Mouse (Mus musculus) olfactory bulb, adult 2 months (tissue): ENCODE measurements around the gene Smad9.

Source experiments
- CTCF ChIP-seq: fragments of 200-500 bp; IDR thresholded peaks from 2 replicates; pipeline ENCODE4 v1.5.1; 2012; ENCODE audit warnings: low read depth, mild to moderate bottlenecking, low read length, moderate library complexity; ENCODE audit not compliant: insufficient read depth
- POLR2A ChIP-seq: fragments of 200-500 bp; IDR thresholded peaks from 2 replicates; pipeline ENCODE4 v1.6.1; 2012; ENCODE audit warnings: mild to moderate bottlenecking, low read depth, low read length, moderate library complexity; ENCODE audit not compliant: insufficient read depth

DNA sequence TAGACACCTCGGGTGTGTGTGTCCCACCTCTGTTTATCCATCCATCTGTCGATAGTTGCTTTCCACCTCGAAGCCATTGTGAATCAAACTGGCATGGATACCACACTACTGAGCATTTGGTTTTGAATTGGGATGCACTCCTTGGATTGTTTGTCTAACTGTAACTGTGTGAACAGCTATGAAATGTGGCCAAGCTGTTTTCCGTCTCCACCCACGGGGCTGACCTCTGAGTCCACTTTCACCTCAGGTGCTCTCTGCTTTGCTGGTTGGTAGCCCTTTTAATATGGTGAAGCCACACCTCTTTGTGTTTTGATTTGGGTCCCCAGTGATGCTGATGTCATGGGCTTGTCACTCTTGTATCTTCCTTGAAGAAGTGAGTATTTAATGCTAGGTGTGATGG, 11.4 kb downstream of the Smad9 start:
- TF ChIP-seq CTCF = no peak
- no peak for TF ChIP-seq POLR2A
